Mouse (Mus musculus) megakaryocyte-erythroid progenitor cell, adult 5-6 weeks (primary cell): ENCODE results near the gene Camta2. TPM values are rescaled to one million over a fixed set of nuclear protein-coding genes. Genes with fewer than 3 reads are reported as not detected.

Source experiments
- ATAC-seq: replicated peaks from 2 replicates; pipeline ENCODE4 v1.8.0; 2016; ENCODE audit warnings: mild to moderate bottlenecking, inconsistent platforms; ENCODE audit not compliant: severe bottlenecking, poor library complexity, low FRiP score, low TSS enrichment
- total RNA-seq, 2 experiments: library from RNA; stranded (forward) in 1 of 2; stranded (reverse) in 1 of 2; fragments of 200-1000, 215-1000 nt in 1 of 2; fragments of >200 nt in 1 of 2; fragmentation: Nextera tagmentation in 1 of 2; gene quantifications; 2 replicates each; pipeline ENCODE4 v1.2.3; 2014 to 2017

The Camta2 gene
- total RNA-seq (2014; fragmentation: Nextera tagmentation) (14.6 and 17.4 TPM in 2 replicates), total RNA-seq (2017) (0.91 and 7.1 TPM in 2 replicates)

DNA sequence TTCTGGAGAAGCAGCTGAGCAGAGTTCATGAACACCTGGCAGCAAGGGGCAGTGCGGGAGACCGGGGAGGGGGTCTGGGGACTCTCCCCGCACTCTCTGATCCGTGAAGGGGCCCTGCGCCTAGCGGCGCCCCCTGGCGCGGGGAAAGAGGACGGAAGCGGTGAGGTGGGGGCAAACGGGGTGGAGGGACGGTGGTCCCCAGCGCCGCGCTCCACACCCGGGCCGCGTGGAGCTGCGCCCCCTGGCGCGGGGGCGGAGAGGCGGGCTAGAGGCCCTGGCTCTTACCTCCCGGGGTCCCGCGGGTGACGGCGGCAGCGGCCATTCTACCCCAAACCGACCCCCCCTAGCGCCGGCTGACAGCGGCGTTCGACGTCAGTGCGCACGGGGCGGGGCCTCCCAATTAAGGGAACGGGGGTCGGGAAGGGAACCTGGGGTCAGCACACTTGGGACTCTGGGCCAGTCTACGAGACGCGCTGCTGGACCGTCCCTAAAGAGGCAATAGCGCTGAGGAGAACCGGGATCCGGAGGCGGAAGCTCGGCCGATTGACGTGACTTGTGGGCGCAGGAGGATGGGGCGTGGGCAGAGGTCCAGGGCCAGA lies at the start of gene Camta2:
TSS of gene Camta2 (minus strand) at position 505 of the 599 bp plus-strand sequence.
- ATAC-seq: peak; percentile 82

DNA sequence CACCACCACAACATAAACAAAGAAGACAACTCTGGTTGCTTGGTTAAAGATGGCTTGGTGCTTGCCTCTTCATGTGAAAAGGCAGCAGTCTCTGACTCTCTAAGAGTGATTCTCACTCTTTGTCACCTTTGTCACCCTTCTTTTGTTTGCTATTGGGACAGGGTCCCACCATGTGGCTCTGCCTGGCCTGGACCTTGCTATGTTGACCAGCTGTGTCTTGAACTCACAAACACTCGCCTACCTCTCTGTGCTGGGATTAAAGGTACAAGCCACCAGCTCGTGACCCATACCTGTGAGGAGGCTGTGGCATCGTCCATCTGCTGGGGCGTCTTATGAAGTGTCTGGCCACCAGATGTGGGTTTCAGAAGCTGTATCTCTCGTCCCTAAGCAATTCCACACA lies 45.4 kb upstream of the Camta2 start:
- no peak for ATAC-seq

DNA sequence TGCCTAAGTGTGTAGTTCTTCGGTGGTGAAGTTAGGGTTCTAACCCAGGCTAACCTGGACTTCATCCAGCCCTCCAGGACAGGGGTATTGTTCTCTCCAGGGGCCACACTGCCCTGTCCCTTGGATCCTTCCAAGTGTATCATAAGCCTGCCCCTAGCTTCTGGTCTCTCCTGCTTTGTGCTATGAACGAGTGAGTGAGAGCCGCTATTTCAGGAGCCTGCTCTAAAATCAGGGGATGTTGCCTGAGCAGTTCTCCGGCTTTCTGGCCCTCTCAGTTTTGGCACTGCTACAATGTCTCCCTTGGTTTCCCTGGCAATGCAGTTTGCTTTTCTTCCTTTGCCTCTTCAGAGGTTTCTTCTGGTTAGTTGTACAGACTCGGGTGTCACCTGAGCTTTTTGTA lies 43.3 kb upstream of the Camta2 start:
- no peak for ATAC-seq

DNA sequence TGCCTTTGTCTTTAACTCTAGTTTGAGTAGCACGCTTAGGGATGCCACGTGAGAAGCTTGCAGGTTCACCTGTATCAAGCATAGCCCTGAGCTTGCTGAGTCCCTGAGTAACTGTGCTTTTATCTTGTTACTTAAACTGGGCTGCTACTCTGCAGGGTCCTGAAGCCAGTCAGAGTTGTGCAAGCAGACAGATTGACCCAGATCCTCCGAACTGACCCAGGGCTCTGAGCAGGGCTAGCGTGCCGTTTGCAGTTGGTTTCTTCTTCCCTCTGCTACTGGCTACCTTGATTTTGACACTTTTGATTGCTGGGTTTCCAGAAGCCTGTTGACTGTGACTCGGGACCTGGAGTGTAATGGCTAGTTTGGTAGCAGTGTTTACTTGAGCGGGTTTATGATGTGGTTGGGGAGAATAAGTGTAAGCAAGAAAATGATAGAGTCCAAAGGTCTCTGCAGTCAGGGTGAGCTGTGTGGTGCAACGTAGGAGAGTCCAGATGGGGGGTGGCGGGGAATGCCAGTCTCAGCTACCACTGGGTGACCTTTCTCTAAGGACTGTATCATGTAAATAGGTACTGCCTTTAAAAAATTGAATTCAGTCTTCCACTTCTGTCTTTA lies 42.6 kb upstream of the Camta2 start:
- ATAC-seq: no peak

- ATAC-seq: peak; percentile 52
Measured at GRCm38 (mm10) chr11:70727385-70727784, 39.5 kb upstream of the Camta2 start.

DNA sequence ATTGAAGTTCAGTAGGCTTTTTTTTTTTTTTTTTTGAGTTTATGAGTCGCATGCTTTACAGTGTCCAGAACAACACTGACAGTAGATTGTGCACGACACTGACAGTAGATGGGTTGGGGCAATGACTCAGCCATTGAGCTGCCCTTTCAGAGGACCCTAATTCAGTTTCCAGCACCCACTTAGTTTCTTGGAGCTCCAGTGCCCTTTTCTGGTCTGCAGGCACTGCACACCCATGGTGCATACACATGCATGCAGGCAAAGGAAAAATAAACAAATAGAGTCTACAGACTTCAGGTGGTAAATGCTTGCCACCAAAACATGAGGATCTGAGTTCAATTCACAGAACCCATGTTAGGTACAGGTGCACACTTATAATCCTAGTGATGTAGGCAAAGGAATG lies 38.7 kb upstream of the Camta2 start:
- no peak for ATAC-seq

DNA sequence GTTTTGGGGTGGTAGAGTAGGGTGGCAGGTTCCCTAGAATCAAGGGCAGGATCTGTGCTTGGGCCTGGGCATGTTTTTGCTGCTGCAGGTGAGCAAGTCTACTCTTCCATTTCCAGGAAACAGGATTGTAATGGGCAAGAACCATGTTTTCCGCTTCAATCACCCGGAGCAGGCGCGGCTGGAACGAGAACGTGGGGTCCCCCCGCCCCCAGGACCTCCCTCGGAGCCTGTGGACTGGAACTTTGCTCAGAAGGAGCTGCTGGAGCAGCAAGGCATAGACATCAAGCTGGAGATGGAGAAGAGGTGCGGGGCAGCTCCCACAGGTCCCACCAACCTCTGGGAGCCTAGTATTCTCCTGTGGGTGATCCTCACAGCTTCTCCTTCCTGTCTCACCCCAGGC lies 36.8 kb upstream of the Camta2 start:
- ATAC-seq: no peak

DNA sequence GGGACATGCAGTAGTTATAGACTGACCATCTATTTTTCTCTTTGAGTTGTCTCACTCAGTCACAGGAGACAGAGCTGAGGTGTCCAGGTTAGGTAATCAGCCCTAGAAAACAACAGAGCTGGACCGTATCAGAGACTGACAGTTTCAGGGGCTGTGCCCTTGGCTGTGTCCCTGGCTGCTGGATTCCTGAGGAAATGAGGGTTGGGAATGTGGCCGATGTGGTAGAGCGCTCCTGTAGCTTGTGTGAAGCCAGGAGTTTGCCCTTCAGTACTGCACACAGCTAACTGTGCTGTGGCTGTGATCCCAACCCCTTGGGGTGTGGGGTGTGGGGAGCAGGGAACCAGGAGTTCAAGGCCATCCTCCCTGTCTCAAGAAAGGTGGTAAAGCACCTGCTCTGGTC lies 33.2 kb upstream of the Camta2 start:
- ATAC-seq: no peak

GRCm38 (mm10) chr11:70720567-70720966 lies 32.7 kb upstream of the Camta2 start:
- peak; percentile 48; the same call in 1 of the 2 replicates for ATAC-seq

DNA sequence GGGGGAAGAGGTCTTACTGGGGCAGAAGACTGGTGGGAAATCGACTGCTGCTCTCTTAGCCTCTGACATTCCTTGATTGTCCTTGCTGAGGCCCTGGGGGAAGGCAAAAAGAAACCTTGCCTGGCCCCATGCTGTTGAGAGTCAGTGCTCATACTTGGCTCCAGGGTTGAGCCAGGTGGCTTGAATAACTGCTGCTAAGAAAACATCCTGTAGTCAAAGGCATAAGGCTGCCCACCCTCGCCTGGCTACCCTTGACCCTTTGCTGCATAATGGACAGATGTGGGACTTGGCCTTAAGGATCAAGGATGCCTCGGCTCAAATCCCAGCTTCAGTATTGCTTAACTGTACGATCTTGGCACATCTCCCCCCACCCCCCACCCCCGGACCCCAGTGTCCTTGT lies 30.6 kb upstream of the Camta2 start:
- ATAC-seq: no peak

DNA sequence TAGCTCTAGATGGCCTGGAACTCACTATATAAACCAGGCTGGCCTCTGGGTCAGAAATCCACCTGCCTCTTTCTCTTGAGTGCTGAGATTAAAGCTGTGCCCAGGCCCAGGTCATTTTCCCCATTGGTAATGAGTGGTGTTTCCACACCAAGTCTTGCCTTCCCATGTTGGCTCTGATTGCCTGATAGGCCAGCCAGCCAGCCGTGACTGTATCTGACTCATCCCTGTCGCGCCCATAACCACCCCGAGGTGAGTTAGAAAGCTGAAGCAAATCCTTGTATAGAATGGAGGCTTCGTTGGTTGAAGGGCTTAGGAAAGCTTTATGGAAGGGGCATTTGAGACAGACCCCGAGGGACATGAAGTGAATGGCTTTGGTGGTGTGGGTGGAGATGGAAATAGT lies 27.9 kb upstream of the Camta2 start:
- no peak for ATAC-seq

- no peak for ATAC-seq
Measured at GRCm38 (mm10) chr11:70713222-70713621, 25.3 kb upstream of the Camta2 start.

DNA sequence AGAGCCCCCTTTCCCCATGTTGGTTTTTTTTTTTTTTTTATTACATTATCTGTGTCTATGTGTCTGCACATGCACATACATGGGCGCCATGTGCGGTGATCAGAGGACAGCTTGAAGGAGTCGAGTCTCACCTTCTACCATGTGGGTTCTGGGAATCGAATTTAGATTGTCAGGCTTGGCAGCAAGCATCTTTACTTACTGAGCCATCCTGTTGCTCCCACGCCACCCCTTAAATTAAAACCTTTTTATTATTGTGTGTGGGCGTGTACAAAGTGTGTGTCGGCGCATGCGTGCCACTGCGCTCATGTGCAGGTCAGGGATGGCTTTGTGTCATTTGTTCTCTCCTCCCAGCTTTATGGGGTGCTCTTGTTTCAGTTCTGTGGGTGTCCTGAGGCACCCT lies 23.1 kb upstream of the Camta2 start:
- no peak for ATAC-seq

- no peak for ATAC-seq
Measured at GRCm38 (mm10) chr11:70706127-70706526, 18.2 kb upstream of the Camta2 start.

GRCm38 (mm10) chr11:70702781-70703180 lies 14.9 kb upstream of the Camta2 start:
- no peak for ATAC-seq

GRCm38 (mm10) chr11:70701984-70702733 lies 14.3 kb upstream of the Camta2 start:
- no peak for ATAC-seq

GRCm38 (mm10) chr11:70701221-70701955 lies 13.5 kb upstream of the Camta2 start:
- no peak for ATAC-seq

- peak; percentile 40 for ATAC-seq
Measured at GRCm38 (mm10) chr11:70700613-70701012, 12.7 kb upstream of the Camta2 start.

DNA sequence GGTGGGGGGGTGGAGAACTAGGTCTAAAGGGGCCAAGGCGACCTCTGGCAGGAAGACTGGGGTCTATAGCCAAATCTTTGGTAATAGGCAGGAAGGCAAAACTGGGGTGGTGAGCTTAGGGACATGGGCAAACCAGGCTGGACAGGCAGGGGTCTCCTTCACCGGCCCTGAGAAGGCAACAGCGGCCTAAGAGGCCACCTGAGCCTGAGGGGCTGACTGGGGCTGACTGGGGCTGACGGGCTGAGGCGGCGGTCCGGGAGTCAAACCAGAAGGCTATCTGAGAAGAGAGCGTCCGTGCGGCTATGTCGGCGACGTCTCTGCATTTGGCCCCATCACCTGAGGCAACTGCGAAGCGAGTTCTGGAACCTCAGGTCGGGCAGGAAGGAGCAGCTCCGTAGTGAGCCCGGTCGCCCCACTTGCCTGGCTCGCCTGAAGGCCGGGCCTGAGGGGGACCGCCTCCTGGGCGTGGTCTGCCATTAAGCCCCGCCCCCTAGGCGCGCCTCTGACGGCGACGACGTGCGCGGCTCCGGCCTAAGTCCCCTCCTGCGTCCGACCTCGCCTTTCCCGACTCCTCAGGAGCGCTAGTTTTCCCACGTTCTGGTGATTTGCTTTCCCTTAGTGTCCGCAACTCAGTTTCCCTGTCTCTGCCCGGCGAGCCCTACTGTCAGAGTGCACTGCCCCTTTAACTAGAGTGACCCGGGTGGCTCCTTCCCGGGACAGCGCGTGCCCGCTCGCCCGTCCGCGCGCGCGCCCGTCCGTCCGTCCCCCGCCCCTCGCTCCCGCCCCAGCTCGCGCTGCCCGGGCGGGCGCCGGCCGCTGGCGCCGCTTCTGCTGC lies 12.0 kb upstream of the Camta2 start, which contains the start of the genes Inca1 and Kif1c:
TSS of gene Inca1 (minus strand) at position 434 of the 835 bp plus-strand sequence.
TSS of gene Kif1c (plus strand) at position 827 of the 835 bp plus-strand sequence.
- peak; percentile 98 for ATAC-seq
